Mouse (Mus musculus) layer of hippocampus, adult 8-10 months (tissue): ENCODE measurements around the gene Adam22. TPM values are rescaled to one million over a fixed set of nuclear protein-coding genes. Genes with fewer than 3 reads are reported as not detected.

Source experiments
- DNase-seq, 2 experiments: peaks; one replicate each; pipeline ENCODE4 v3.0.0; 2022; ENCODE audit warnings: low spot score in 2 of 2
- total RNA-seq, 4 experiments: library from RNA; stranded (reverse); gene quantifications; 2 replicates each; pipeline ENCODE4 v1.2.4; 2022

The Adam22 gene
- 100 to 1,000 TPM; 156 to 171 (median 164) TPM for total RNA-seq

- DNase-seq, result peak; percentile 92
Measured at GRCm38 (mm10) chr5:8367614-8368327, at the start of gene Adam22. Gene Adam22 (minus strand): TSS chr5:8368160.

DNA sequence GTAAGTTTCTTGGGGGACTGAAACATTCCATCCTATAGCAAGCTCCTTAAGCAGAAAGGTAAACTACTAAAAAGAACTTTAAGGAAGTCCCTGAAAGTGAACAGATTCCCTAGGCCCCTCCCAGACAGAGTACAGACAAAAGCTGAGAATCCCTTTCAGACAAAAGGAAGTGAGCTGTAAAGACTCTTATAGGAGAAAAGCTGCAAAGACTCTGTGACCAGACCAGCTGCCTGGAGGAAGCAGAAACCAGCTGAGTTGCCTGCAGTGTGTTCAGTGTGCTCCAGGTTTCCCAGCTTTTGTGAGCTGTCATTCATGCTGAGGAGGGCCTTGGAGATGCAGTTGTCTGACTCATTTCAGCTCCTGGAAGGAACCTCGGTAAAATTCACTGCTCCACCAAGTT, 49.5 kb upstream of the Adam22 start:
- DNase-seq, result no peak

- no peak for DNase-seq
Measured at GRCm38 (mm10) chr5:8416683-8417413, 48.9 kb upstream of the Adam22 start.

- DNase-seq, result no peak
Measured at GRCm38 (mm10) chr5:8408746-8409145, 40.8 kb upstream of the Adam22 start.

DNA sequence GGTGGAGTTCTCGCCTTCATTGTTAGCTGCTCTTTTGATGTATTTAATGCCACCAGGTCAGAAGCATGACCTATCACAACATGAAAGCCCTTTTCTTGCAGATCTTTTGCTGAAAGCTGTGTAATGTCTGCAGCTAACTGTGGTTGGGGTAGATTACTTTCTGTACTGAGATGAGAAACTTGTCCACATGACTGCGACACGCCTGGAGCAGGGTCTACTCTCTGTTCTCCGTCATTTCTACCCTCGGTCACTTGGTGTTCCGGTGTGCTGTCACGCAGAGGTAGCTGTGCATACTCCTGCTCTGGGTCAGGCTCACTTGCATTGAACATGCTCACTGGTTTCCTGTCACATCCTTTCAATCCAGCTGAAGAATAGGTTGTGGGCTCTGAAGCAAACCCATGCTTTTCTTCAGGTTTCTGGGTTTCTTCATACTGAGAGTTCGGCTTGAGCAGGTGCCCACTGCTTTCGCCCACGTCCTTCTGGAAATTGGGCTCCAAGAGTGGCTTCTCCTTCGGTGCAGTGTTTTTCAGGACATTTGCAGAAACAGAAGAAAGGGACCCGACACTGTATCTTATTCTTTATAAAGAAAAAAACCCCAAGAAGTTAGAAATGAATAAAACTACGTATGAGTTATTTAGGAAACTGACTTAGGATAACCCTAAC, 29.8 kb upstream of the Adam22 start:
- no peak for DNase-seq

DNA sequence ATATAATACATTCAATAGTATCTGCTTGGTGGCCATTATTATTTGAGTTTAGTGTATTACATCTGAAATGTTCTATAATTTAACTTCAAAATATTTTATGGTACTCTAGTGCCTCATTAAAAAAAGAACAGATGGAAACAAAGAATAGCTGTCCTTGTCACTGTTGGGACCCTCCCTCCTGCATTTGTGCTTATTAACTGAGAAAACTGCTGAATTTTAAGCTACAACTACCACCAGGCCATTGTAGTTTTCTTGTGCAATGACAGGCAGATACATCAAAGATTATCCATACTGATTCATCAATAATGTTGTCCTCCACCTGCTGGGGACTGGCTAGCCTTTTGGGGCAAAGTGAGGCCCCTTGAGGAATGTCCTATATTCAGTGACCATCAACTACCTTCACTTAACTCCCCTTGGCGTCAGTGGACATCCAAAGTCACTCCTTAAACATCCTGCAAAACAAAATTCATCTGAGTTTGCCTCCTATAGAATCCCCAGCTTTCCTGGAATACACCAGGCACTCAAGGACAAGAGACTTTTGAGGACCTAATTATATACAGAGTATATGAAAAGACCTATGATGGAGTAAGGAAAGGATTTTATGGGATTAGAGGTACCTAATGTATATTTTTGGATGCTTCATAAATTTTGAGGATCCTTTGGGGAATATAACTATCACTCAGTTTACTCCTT, 26.1 kb upstream of the Adam22 start:
- no peak for DNase-seq

GRCm38 (mm10) chr5:8374297-8374906, 6.4 kb upstream of the Adam22 start:
- no peak for DNase-seq

DNA sequence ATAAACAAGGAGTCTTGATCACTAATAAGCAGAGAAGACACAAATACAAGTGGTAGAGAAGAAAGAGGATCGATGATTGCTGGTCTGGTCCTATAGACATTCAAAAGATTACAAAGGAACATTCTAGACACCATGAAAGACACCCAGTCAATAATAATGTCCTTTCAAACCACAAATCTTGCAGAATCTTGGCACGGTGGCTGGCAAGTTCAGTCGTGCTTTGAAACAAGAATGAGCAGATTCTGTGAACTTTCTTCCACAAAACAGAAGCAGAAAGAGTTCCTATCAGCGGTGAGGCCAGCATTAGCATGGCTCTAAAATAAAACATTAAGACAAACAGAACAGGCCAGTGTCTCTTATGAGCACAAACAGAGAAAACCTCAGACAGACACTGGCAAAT, 5.5 kb upstream of the Adam22 start:
- no peak for DNase-seq

DNA sequence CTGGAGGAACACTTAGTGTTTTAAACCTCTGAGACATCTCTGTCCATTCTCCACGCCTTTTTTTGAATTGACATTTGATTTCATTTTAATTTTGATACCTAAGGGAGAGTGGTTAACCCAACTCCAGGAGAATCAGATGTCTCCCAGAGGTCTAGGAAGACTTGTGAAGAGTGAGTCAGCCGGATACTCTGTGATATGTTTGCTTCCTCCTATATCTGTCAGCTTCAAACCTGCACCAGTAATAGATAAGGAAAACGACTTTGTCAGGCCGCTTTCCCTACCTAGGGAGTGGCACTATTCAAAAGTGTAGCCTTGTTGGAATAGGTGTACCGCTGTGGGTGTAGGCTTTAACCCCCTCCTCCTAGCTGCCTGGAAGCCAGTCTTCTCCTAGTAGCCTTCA, 821 bp upstream of the Adam22 start:
- DNase-seq, result no peak

DNA sequence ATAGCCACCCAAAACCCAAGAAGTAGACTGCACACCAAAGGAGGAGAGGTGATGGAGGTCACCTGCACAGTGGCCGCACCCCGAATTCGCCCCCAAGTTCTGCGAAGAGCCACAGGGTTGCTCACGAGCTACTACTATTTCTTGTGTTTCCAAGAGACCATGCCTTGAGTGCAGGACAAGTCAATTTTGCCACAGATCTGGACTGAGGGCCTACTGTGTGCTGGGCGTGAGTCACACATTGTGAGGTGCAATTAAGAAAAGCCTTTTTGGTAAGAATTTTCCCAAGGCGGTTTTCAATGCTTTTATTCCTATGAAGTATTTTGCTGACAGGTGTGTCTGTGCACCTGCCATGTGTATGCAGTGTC, 350 bp upstream of the Adam22 start:
- DNase-seq, result no peak

DNA sequence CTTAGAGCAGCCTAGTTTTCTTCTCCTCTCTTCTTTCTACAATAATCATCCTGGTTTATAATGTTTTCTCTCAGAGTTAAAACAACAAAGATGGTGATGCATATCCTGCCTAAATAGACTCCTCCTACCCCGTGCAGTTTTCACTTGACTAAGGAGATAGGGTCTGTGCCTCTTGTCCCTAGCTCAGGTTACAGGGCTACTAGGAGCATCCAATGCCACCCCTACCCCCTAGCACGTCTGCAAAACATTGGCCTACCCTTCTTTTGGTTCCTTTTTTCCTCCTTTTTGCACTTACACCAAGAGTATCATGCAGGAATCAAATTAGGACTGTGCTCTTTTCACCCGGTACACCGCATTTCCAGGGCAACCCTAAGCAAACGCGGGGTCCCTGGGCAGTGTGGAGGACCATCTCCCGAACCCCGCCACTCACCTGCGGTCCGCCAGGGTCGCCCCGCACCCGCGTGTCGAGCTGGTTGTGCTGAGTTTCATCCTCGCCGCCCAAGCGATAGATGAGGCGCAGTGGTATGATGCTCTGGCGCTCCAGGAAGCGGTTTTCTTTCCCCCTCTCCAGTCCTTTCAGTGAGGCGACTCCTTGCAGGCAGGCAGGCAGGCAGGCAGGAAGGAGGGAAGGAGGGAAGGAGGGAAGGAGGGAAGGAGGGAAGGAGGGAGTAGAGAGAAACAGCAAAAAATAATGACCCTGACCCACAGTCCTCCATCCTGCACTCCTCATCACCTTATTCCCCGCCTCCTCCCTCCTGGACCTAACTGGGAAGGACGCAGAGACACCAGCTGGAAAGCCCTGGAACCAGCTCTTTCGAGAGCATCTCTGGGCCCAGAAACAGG, 968 bp downstream of the Adam22 start:
- peak in 1 of 2 experiments; percentile 36 for DNase-seq

- DNase-seq, result no peak
Measured at GRCm38 (mm10) chr5:8362361-8362760, 5.6 kb downstream of the Adam22 start.

DNA sequence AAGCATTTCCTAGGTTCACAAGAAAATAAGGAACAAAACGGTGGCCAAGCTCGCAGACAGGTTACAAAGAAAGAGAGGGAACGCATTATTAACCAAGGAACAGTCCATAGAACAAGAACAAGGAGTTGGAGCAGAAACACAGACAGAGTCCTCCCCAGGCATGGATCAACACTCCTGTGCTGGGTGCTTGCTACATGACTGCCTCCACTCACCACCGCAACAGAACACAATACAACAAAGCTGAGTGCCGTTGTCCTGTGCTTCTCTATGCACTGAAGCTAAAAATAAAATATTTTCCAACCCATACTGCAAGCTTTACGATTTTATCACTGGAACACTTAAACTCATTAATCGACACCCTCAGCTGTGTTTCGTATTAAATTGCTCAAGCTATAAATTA, 10.3 kb downstream of the Adam22 start:
- DNase-seq, result no peak

DNA sequence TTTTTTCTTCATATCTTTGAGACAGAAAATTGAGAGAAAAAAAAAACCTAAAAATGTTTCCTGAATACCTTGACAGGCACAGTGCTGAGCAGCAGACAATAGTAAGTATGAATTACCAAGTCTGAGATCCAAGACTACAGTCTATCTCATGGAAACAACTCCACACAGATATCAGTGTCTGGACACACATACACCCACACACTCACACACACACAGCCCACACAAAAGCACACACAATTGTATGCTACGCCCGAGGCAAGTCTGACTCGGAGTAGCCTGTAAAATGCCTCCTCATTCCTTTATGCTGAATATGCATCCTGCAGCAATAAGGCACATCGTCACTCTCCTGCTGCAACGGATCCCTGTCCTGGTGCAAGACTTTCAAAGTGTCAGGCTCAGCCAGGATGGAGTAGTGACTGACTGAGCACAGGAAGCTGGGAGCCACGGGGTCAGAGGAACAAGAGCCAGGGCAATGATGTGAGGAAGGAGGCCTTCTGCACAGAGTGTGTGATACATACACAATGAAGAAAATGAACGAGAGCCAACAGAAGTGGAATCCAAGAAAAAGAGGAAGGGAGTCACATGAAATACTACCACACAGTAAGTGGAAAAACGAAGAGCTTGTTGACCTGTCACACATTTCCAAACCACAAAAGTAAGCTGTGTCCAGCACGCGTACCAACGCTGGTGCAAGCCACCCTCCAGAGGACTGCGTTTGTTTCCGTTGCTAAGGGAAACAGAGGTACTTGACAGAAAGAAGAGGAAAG, 10.9 kb downstream of the Adam22 start:
- no peak for DNase-seq

DNA sequence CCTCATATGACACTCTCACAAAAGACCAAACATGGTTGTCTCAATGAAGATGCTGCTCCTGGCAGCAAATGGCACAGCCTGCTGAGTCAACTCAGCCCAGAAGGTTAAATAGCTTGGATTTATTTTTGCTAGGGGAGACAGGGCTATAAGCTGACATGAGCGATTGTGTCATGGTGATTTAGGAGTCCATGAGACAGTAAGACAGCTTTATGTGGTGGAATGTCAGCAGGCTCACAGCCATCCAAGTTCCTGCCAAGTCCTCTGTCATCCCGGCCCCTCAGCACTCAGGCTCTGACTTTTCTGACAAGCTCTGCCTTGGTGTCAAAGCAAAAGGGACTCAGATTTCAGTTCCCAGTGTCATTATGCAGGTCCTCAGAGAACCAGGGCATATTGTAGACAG, 11.6 kb downstream of the Adam22 start:
- DNase-seq, result no peak

DNA sequence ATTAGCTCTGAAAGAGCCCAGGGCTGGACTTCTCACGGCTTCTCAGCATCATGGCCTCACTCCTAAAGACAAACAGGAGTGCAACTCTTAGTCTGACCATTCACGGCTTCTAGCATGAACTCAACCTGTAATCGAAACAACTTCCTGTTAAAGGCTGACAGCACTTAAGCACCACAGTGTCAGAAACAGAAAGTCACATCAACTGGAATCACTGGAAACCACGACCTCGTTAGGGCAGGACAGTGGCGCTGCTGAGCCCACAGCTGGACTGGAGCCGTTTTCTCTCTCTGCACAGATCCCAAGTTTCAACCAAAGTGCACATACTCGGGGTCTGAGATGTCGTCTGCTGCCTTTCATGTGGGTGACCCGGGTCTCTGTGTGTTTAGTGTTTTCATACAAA, 18.4 kb downstream of the Adam22 start:
- no peak for DNase-seq

DNA sequence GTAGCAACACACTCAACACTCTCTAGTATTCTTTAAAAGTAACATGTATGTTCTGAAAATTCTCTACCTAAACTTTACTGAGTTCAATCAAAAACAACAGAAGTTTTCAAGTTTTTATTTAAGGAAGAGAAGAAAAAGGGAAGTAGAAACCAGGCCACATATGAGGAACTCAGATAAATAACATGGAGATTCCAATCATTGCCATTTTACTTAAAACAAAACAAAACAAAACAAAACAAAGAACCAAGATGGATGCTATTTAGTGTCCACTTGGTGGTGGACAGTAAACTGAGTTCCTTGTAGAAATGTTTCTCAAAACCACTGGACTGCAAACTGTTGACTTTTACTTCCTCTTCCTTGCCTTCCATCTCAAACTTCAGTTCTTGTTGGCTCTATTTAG, 21.6 kb downstream of the Adam22 start:
- DNase-seq, result no peak

- no peak for DNase-seq
Measured at GRCm38 (mm10) chr5:8343296-8343695, 24.7 kb downstream of the Adam22 start.

DNA sequence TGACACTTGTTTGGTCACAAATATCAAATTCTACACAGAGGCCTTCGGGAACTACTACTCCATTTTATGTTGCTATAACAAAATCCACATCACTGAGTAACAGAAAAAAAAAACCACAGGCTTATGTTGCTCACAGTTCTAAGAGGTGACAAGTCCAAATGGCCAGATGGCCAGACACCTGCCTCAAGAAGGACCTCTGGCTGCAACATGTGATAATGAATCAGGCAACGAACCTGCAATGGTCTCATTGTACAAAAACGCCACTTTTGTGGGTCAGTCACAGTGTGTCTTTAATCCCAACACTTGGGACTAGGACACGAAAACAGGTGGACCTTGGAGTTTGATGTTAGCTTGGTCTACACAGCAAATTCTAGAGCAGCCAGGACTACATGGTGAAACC, 26.3 kb downstream of the Adam22 start:
- DNase-seq, result no peak
